Mouse (Mus musculus) MEL (cell line): ENCODE results near the gene Tmem86a. TPM values are rescaled to one million over a fixed set of nuclear protein-coding genes. Genes with fewer than 3 reads are reported as not detected.

Source experiments
- DNase-seq: peaks from one replicate; pipeline ENCODE4 v3.0.0; 2011; ENCODE audit warnings: low read depth, low spot score
- H3K27ac ChIP-seq: 2 replicates; pipeline ENCODE4 v1.5.1; 2012; ENCODE audit warnings: low read depth, mild to moderate bottlenecking, control low read depth, low read length, moderate library complexity; ENCODE audit not compliant: control insufficient read depth
- H3K27me3 ChIP-seq, 2 experiments: fragments of 150-350 bp in 1 of 2; sonication (generic) in 1 of 2; 2 replicates each; pipeline ENCODE4 v1.6.1; 2012; ENCODE audit warnings: low read length in 2 of 2, mild to moderate bottlenecking in 2 of 2, improper control_type of control experiment in 1 of 2, moderate library complexity in 1 of 2; ENCODE audit not compliant: insufficient read depth in 2 of 2, control insufficient read depth in 1 of 2
- H3K36me3 ChIP-seq, 2 experiments: 2 replicates each; pipeline ENCODE4 v1.6.1; 2012 to 2014; ENCODE audit warnings: low read length in 2 of 2, improper control_type of control experiment in 1 of 2, inconsistent platforms in 1 of 2, mild to moderate bottlenecking in 1 of 2; ENCODE audit not compliant: insufficient read depth in 2 of 2, control insufficient read depth in 1 of 2
- H3K4me1 ChIP-seq, 2 experiments: fragments of 150-350 bp in 1 of 2; sonication (generic) in 1 of 2; 2 replicates each; pipeline ENCODE4 v1.6.1; 2012; ENCODE audit warnings: low read length in 2 of 2, improper control_type of control experiment in 1 of 2, mild to moderate bottlenecking in 1 of 2; ENCODE audit not compliant: insufficient read depth in 2 of 2, control insufficient read depth in 1 of 2
- H3K4me3 ChIP-seq, 2 experiments: fragments of 150-350 bp in 1 of 2; sonication (generic) in 1 of 2; 2 replicates each; pipeline ENCODE4 v1.5.1; 2012; ENCODE audit warnings: low read depth in 2 of 2, low read length in 2 of 2, mild to moderate bottlenecking in 2 of 2, moderate library complexity in 2 of 2, control low read depth in 1 of 2, improper control_type of control experiment in 1 of 2; ENCODE audit not compliant: control insufficient read depth in 1 of 2, insufficient read depth in 1 of 2
- H3K79me2 ChIP-seq: 2 replicates; pipeline ENCODE4 v1.6.1; 2012; ENCODE audit warnings: mild to moderate bottlenecking, low read length, moderate library complexity; ENCODE audit not compliant: control insufficient read depth, poor library complexity, insufficient read depth
- H3K9ac ChIP-seq: 2 replicates; pipeline ENCODE4 v1.6.1; 2012; ENCODE audit warnings: low read depth, mild to moderate bottlenecking, control low read depth, low read length, moderate library complexity; ENCODE audit not compliant: control insufficient read depth, poor library complexity, severe bottlenecking
- H3K9me3 ChIP-seq: fragments of 150-350 bp; sonication (generic); replicated peaks from 2 replicates; pipeline ENCODE4 v1.6.1; 2012; ENCODE audit warnings: mild to moderate bottlenecking, low read length, improper control_type of control experiment, moderate library complexity; ENCODE audit not compliant: insufficient read depth
- CHD2 ChIP-seq: IDR thresholded peaks from 2 replicates; pipeline ENCODE4 v1.6.1; 2011; ENCODE audit warnings: low read length, improper control_type of control experiment
- CTCF ChIP-seq, 3 experiments: IDR thresholded peaks in 2 of 3; conservative IDR thresholded peaks in 1 of 3; 2 replicates each; pipeline ENCODE4 v1.5.1; 2011 to 2012; ENCODE audit warnings: low read length in 3 of 3, low read depth in 2 of 3, mild to moderate bottlenecking in 2 of 3, improper control_type of control experiment in 1 of 3, inconsistent platforms in 1 of 3, mixed read lengths in 1 of 3, moderate library complexity in 1 of 3; ENCODE audit not compliant: control insufficient read depth in 1 of 3, insufficient read depth in 1 of 3, poor library complexity in 1 of 3, severe bottlenecking in 1 of 3
- ELF1 ChIP-seq: IDR thresholded peaks from 2 replicates; pipeline ENCODE4 v1.6.1; 2014; ENCODE audit warnings: low read depth, mild to moderate bottlenecking, inconsistent platforms, low read length, improper control_type of control experiment, moderate library complexity
- ETS1 ChIP-seq: IDR thresholded peaks from 2 replicates; pipeline ENCODE4 v1.6.1; 2012; ENCODE audit warnings: low read depth, mild to moderate bottlenecking, inconsistent platforms, low read length, improper control_type of control experiment, moderate library complexity
- JUND ChIP-seq: IDR thresholded peaks from 2 replicates; pipeline ENCODE4 v1.6.1; 2011; ENCODE audit warnings: low read depth, mild to moderate bottlenecking, improper control_type of control experiment, low read length
- KAT2A ChIP-seq: conservative IDR thresholded peaks from 2 replicates; pipeline ENCODE4 v1.6.1; 2012; ENCODE audit warnings: low read depth, low read length, improper control_type of control experiment, inconsistent platforms
- MAZ ChIP-seq: IDR thresholded peaks from 2 replicates; pipeline ENCODE4 v1.6.1; 2012; ENCODE audit warnings: low read depth, mild to moderate bottlenecking, inconsistent platforms, low read length, improper control_type of control experiment
- MYB ChIP-seq: IDR thresholded peaks from 2 replicates; pipeline ENCODE4 v1.6.1; 2011; ENCODE audit warnings: mild to moderate bottlenecking, low read depth, low read length, improper control_type of control experiment
- NELFE ChIP-seq: IDR thresholded peaks from 2 replicates; pipeline ENCODE4 v1.6.1; 2011; ENCODE audit warnings: low read depth, low read length, improper control_type of control experiment
- NRF1 ChIP-seq: IDR thresholded peaks from 2 replicates; pipeline ENCODE4 v1.6.1; 2014; ENCODE audit warnings: low read depth, mild to moderate bottlenecking, inconsistent platforms, low read length, improper control_type of control experiment, moderate library complexity; ENCODE audit not compliant: poor library complexity, insufficient read depth, severe bottlenecking
- POLR2A ChIP-seq, 2 experiments: IDR thresholded peaks; 2 replicates each; pipeline ENCODE4 v1.6.1; 2011 to 2012; ENCODE audit warnings: low read length in 2 of 2, mild to moderate bottlenecking in 2 of 2, control low read depth in 1 of 2, improper control_type of control experiment in 1 of 2, low read depth in 1 of 2, moderate library complexity in 1 of 2; ENCODE audit not compliant: control insufficient read depth in 1 of 2, insufficient read depth in 1 of 2, poor library complexity in 1 of 2
- POLR2AphosphoS2 ChIP-seq: IDR thresholded peaks from 2 replicates; pipeline ENCODE4 v1.6.1; 2011; ENCODE audit warnings: low read length, improper control_type of control experiment
- SIN3A ChIP-seq: IDR thresholded peaks from 2 replicates; pipeline ENCODE4 v1.6.1; 2012; ENCODE audit warnings: low read length, improper control_type of control experiment, inconsistent platforms
- TAL1 ChIP-seq: IDR thresholded peaks from 2 replicates; pipeline ENCODE4 v1.6.1; 2012; ENCODE audit warnings: mild to moderate bottlenecking, inconsistent platforms, low read length, moderate library complexity, mixed read lengths
- USF2 ChIP-seq, 2 experiments: IDR thresholded peaks; 2 replicates each; pipeline ENCODE4 v1.6.1; 2011 to 2012; ENCODE audit warnings: improper control_type of control experiment in 2 of 2, low read length in 2 of 2, borderline replicate concordance in 1 of 2, inconsistent platforms in 1 of 2, low read depth in 1 of 2, mild to moderate bottlenecking in 1 of 2; ENCODE audit not compliant: insufficient read depth in 1 of 2
- ZC3H11A ChIP-seq: IDR thresholded peaks from 2 replicates; pipeline ENCODE4 v1.6.1; 2012; ENCODE audit warnings: low read depth, mild to moderate bottlenecking, inconsistent platforms, low read length, improper control_type of control experiment
- polyA plus RNA-seq, 2 experiments: library from polyadenylated mRNA; stranded (reverse) in 1 of 2; unstranded in 1 of 2; fragments of >175 nt in 1 of 2; fragments of >200 nt in 1 of 2; gene quantifications; 2 replicates each; pipeline versions ENCODE4 v1.2.1 to v1.2.4; 2012; ENCODE audit warnings: low replicate concordance in 2 of 2, low read depth in 1 of 2; ENCODE audit not compliant: insufficient read length in 2 of 2, insufficient read depth in 1 of 2, missing spikeins in 1 of 2
- total RNA-seq: library from RNA; depleted of rRNA; stranded (reverse); fragments of 300-350 nt; gene quantifications from 2 replicates; pipeline ENCODE4 v1.2.3, GENCODE M21; 2012

Tmem86a gene
- total and polyA plus RNA-seq, 3 experiments = 0.27 to 0.54 TPM; not detected in 1

DNA sequence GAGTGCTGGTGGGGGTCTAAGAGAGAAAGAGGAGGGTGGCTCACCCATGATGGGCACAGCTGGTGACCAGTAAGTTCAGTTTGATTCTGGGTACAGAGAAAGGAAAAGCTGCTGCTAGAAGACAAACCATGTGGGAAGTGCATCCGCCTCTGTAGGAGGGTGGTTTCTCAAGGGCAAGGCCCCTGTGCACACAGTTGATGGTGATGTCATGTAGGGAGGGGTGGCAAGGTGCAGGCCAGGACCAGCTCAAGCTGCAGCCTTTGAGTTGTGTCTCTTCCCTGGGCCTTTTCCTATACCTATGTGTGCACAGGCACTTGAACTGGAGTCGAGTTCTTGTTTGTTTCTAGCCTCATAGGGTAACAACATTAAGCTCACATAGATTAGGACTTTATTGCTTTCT, 44.6 kb downstream of the Tmem86a start:
- H3K9me3 ChIP-seq = no peaks in the 10 kb centered on the region
- H3K36me3 ChIP-seq = no peaks in the 10 kb centered on the region
- no peak for TF ChIP-seq CHD2
- no peak overlapping the region for H3K27ac ChIP-seq
- H3K79me2 ChIP-seq = no peaks in the 10 kb centered on the region
- no peak overlapping the region for H3K4me3 ChIP-seq
- no peak for DNase-seq
- no peak overlapping the region for H3K9ac ChIP-seq
- H3K4me1 ChIP-seq = no peaks in the 10 kb centered on the region
- H3K27me3 ChIP-seq = no peaks in the 10 kb centered on the region

DNA sequence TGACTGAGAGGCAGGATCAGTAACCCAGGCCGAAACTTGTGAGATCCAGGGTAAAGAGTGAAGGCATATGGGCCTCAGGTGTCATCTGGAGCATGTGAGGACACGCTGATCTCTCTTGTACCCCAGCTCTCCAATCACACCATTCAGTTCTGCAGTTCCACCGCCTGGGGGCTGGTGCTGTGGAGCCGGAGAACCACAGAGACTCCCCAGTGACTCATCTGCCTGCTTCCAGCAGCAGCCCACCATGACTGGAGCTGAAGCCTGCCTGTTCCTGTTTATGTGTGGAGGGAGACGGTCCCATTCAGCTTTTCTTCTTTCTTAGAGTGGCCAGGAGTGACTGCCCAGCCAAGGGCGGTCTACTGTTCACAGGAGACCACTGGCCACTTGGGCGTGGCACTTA, 47.6 kb downstream of the Tmem86a start:
- no peaks in the 10 kb centered on the region for H3K36me3 ChIP-seq
- H3K9ac ChIP-seq = no peak overlapping the region
- H3K27ac ChIP-seq = no peak overlapping the region
- H3K9me3 ChIP-seq = no peaks in the 10 kb centered on the region
- no peak overlapping the region for H3K4me3 ChIP-seq
- no peak for TF ChIP-seq NELFE
- TF ChIP-seq TAL1 = no peak
- no peak for TF ChIP-seq POLR2AphosphoS2
- TF ChIP-seq CTCF (IDR thresholded peaks at IDR 0.05 in 2 of 3, conservative IDR thresholded peaks at IDR 0.05 in 1 of 3; ENCODE audit: control insufficient read depth in 1 of 3, insufficient read depth in 1 of 3, low read depth in 2 of 3, low read length in 3 of 3, poor library complexity in 1 of 3, severe bottlenecking in 1 of 3) = no peak
- TF ChIP-seq NRF1 = no peak
- no peak for TF ChIP-seq KAT2A
- no peak for TF ChIP-seq SIN3A
- DNase-seq = peak; percentile 4
- no peaks in the 10 kb centered on the region for H3K79me2 ChIP-seq
- H3K27me3 ChIP-seq = 0 out of 4 replicates have a peak, but pooled peaks cover 0 to 2% of the 10 kb centered on the region in 2 experiments
- H3K4me1 ChIP-seq = no peaks in the 10 kb centered on the region

DNA sequence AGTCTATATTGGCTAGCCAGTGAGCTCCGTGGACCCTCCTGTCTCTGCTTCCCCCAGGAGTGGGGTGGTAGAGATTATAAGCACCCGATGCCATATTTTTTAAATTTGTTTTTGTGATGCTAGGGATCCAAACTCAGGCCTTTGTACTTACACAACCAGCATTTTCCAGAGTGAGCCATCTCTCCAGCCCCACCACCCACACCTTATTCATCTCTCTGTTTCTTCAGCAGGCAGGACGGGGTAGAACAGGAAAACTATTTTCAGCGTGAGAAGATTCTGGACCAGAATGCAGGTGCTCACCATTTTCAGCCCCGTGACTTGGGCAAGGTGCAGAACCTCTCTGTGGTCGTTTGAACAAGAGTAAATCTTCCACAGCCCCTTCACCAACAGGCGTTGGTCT, 48.9 kb downstream of the Tmem86a start:
- Histone ChIP-seq H3K9me3 (no peaks in the 10 kb centered on the region), H3K79me2 (no peaks in the 10 kb centered on the region), H3K36me3 (no peaks in the 10 kb centered on the region), H3K9ac (no peak overlapping the region), H3K4me1 (no peaks in the 10 kb centered on the region), H3K4me3 (no peak overlapping the region), H3K27ac (no peak overlapping the region), H3K27me3 (0 out of 4 replicates have a peak, but pooled peaks cover 0 to 2% of the 10 kb centered on the region in 2 experiments)
- no peak for TF ChIP-seq ETS1
- no peak for TF ChIP-seq JUND
- no peak for TF ChIP-seq MAZ
- no peak for TF ChIP-seq MYB
- no peak for TF ChIP-seq POLR2A (IDR thresholded peaks at IDR 0.05; ENCODE audit: control insufficient read depth in 1 of 2, insufficient read depth in 1 of 2, low read depth in 1 of 2, low read length in 2 of 2, poor library complexity in 1 of 2)
- no peak for TF ChIP-seq ZC3H11A
- TF ChIP-seq ELF1 = no peak
- TF ChIP-seq USF2 (IDR thresholded peaks at IDR 0.05; ENCODE audit: borderline replicate concordance in 1 of 2, insufficient read depth in 1 of 2, low read depth in 1 of 2, low read length in 2 of 2) = no peak
- DNase-seq = no peak
